Mouse (Mus musculus) gastrocnemius, postnatal 10 days (tissue): ENCODE results near the gene Hist1h2bh. TPM values are rescaled to one million over a fixed set of nuclear protein-coding genes. Genes with fewer than 3 reads are reported as not detected.

Experiments used
- DNase-seq: peaks from one replicate; pipeline ENCODE4 v3.0.0; 2021; ENCODE audit warnings: mixed read lengths
- microRNA-seq, 2 experiments: library from miRNA; unstranded; fragments of <30 nt; microRNA quantifications; one replicate each; pipeline ENCODE4 v1.2.0; 2021
- total RNA-seq, 2 experiments: library from RNA; stranded (reverse); gene quantifications; 2 replicates each; pipeline ENCODE4 v1.2.3; 2021

The Hist1h2bh gene
- total RNA-seq, 2 experiments from 2014 or later: 11.8 to 13.3 TPM

DNA sequence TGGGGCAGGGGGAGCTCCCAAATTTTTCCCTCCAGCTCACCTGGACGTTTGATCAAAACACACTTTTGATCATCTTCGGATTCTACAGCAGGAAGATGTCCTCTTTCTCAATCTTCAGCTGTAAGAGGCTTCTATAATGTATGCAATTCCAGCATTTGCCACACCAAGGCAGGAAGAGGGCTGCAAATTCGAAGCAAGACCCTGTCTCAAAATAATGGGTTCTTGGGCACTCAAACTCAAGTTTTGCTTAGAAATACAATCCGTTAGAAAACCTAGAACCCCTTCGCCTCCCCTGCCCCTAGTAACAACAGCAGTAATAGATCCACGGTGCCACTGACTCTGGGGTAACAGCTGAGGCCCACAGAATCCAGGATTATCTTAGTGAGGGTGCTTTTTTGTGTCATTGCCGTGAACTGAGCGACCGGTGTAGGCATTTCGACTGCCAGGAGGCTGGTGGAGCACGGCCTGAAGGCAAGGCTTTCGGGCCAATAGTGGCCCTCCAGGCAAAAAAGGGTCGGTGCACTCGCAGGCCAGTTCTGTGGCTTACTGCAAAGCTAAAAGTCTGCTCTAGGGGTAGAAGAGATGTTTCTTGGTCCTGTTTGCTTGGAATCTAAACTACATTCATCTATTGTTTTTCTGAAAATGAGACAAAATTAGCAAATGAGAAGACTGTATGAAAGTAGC is 37.4 kb downstream of the Hist1h2bh start:
- no peak for DNase-seq

DNA sequence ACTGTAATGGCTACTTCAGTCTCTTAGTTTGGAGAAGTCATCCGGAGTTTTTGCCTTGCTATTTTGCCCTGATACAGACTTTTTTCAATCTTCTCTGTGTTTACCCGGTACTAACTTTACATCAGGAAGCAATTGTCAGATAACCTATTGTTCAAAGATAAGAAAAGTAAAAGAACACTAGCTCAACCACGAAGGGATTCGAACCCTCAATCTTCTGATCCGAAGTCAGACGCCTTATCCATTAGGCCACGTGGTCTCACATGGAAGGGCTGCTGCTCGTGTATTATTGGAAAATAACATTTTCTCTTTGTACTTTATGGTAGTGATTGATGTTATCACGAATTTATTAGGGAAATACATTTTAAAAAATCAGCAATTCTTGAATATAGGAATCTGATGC is 39.4 kb downstream of the Hist1h2bh start:
- DNase-seq: no peak

GRCm38 (mm10) chr13:23502916-23503315 is 40.3 kb downstream of the Hist1h2bh start:
- DNase-seq: no peak

GRCm38 (mm10) chr13:23502031-23502567 is 41.1 kb downstream of the Hist1h2bh start:
- DNase-seq: no peak

DNA sequence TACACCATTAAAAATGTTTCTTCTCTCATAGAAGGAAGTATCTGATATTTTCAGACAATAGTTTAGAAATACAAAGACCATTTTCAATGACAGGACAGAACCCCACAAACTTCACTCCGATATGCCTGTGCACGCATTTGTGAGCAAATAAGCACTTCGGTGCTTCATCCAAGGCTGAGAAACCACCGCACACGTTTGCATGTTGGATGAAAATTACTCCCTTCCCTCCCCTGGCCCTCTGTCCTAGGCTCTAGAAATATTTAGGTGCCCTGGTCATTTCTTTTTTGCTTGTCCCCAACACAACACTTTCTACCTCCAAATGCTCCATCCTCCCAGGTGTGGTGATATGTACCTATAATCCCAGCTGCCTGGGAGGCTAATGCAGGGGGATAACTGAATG is 41.7 kb downstream of the Hist1h2bh start:
- DNase-seq: no peak

DNA sequence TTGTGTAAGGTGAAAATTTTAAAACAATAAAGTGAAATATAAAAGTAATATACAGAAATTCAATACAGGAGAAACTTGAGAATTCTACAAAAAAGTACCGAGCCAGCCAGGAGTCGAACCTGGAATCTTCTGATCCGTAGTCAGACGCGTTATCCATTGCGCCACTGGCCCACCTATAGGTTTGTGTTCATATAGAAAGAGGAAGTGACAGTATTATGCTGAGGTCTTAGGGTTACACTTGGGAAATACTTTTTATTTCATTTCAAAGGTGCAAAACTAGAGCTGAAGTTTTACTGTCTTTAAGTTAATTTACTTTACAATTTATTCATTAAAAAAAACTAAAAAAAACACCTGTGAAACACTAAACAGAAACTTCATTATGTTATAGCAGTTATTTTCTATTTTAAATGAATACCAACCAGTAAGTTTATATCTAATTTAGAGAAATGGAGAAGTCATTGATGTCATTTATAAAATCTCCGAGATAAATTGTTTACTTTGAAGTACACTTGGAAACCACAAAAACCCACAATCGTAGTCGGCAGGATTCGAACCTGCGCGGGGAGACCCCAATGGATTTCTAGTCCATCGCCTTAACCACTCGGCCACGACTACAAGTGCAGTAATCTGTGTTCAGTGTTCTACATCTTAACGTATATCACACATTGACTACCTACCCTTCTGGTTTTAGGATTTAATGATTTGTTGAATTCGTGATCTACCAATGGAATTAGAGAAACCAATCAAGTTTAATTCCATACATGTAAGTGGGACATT is 42.6 kb downstream of the Hist1h2bh start:
- no peak for DNase-seq

DNA sequence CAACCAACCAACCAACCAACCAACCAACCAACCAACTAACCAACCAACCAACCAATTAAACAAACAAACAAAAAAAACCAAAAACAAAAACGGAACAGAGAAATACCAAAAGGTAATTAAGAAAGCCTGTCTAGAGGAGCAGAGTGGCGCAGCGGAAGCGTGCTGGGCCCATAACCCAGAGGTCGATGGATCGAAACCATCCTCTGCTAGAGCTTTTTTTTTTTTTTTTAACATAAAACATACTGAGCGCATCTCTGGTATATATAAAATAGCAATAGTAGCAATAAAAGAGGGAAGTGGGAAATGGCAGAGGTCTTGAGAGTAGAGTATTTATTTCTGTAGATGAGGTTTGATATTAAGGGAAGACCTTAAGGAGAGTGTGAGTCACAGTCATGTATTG is 43.2 kb downstream of the Hist1h2bh start:
- DNase-seq: no peak

DNA sequence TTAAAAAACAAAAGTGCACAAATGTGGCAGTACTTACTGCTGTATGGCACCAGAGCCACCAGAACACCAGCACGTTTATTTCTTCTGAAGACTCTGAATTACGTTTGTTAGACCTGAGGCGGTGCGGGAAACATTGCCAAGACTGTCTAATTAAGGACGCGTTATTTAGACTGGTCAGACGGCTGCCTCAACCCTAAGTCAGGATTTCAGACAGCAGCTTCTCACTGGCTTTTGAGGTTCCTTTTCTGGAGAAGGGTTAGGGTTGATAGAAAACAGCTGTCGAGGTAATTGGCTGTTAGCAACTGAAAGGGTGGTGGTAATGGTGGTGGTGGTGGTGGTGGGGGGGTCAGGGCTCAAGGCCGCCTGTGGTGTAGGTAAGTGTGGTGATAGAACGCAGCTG is 44.5 kb downstream of the Hist1h2bh start:
- DNase-seq: no peak

GRCm38 (mm10) chr13:23497656-23498321 is 45.4 kb downstream of the Hist1h2bh start:
- DNase-seq: no peak

DNA sequence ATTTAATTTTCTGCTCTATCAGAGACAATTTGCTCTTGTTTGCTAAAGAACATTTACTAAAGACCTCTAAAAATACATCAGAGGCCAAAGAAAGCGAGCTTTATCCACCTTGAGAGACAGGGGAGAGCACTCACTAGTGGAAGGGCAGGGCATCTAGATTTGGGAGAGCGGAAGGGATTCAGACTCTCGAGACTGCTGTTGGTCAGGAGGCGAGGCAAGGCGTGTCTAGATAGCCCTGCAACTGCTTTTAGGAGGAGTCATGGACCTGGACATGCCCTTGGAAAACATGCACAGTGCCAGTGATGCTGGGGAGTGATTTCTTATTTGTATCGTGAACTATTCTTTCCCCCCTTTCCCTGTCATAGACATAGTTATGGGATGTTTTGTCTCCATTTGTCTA is 47.7 kb downstream of the Hist1h2bh start:
- no peak for DNase-seq

DNA sequence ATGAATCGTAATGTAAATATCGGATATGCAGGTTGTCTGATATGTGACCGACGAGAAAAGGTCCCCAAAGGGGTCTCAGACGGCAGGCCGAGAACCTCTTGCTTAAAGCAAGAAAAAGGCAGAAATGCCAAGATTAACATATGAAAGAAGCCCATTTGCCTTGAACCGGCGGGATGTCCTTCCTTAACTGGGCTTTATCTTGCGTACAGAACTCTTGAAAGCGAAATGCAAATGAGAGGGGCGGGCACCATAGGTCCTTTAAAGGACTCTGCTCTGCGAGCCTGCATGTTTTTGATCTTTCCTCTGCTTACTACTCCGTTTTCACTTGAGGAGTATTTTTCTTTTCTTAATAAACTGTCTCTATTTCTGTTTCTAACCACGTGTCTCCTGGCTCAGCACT is 51.2 kb downstream of the Hist1h2bh start:
- no peak for DNase-seq

Small RNA genes lying within 50 kb of the gene (microRNA-seq; reads per million reads assigned to microRNA genes)
- gene Gm44297: 0 reads per million in 2 experiments
- gene Gm44359: 0 reads per million in 2 experiments
- 0 reads per million in 2 experiments for gene Gm44394
- 0 to 0.64 reads per million in 2 experiments for gene n-TStga1

Other genes with a start within 250 kb of the Hist1h2bh start
- gene Zfp322a, start 174.2 kb downstream of the Hist1h2bh start, total RNA-seq: 10 to 100 TPM; 13.2 to 20.8 TPM
- 1 to 10 TPM; 4.8 to 5.3 TPM for gene Abt1, start 119.5 kb downstream of the Hist1h2bh start, total RNA-seq
- not detected for gene Btn1a1, start 77.5 kb downstream of the Hist1h2bh start, total RNA-seq
- under 1 TPM in 1 of 2 experiments, not detected in 1; 0.11 TPM for gene Btn2a2, start 54.5 kb downstream of the Hist1h2bh start, total RNA-seq
- gene Hist1h4h, start 12.3 kb downstream of the Hist1h2bh start, total RNA-seq: 100 to 1,000 TPM; 473 to 507 TPM
- gene Hist1h2af, start 9.5 kb downstream of the Hist1h2bh start, total RNA-seq: 100 to 1,000 TPM; 189 to 190 TPM
- gene Hist1h3g, start 8.0 kb downstream of the Hist1h2bh start, total RNA-seq: 10 to 100 TPM; 58.4 to 59.9 TPM
- 10 to 100 TPM; 53.8 to 66.7 TPM for gene Hist1h3f, start 660 bp upstream of the Hist1h2bh start, total RNA-seq
- 100 to 1,000 TPM; 285 to 328 TPM for gene Hist1h4f, start 8.3 kb upstream of the Hist1h2bh start, total RNA-seq
- gene Hist1h1d, start 9.9 kb upstream of the Hist1h2bh start, total RNA-seq: 10 to 100 TPM; 17.8 to 19.5 TPM
- 100 to 1,000 TPM; 121 to 135 TPM for gene Hist1h3e, start 19.0 kb upstream of the Hist1h2bh start, total RNA-seq
- 10 to 100 TPM; 34.2 to 37.9 TPM for gene Hist1h2ae, start 27.8 kb upstream of the Hist1h2bh start, total RNA-seq
- gene Hist1h2bg, start 28.0 kb upstream of the Hist1h2bh start, total RNA-seq: 100 to 1,000 TPM; 245 to 257 TPM
- gene Hist1h2bf, start 30.8 kb upstream of the Hist1h2bh start, total RNA-seq: 100 to 1,000 TPM; 121 to 140 TPM
- 10 to 100 TPM; 16.0 to 20.6 TPM for gene Hist1h2ad, start 31.0 kb upstream of the Hist1h2bh start, total RNA-seq
- 10 to 100 TPM; 25.8 to 30.6 TPM for gene Hist1h3d, start 32.4 kb upstream of the Hist1h2bh start, total RNA-seq
- 100 to 1,000 TPM; 165 to 171 TPM for gene Hist1h4d, start 38.2 kb upstream of the Hist1h2bh start, total RNA-seq
- 10 to 100 TPM; 36.6 to 38.0 TPM for gene Hist1h2be, start 77.7 kb upstream of the Hist1h2bh start, total RNA-seq
- gene Hist1h1e, start 79.2 kb upstream of the Hist1h2bh start, total RNA-seq: 100 to 1,000 TPM; 182 to 186 TPM
- 1 to 10 TPM; 6.3 to 6.7 TPM for gene Hist1h2ac, start 140.6 kb upstream of the Hist1h2bh start, total RNA-seq
- 10 to 100 TPM; 87.0 to 92.4 TPM for gene Hist1h2bc, start 140.8 kb upstream of the Hist1h2bh start, total RNA-seq
- gene Hist1h1t, start 152.4 kb upstream of the Hist1h2bh start, total RNA-seq: under 1 TPM; 0.59 to 0.63 TPM
- gene Hist1h4c, start 155.1 kb upstream of the Hist1h2bh start, total RNA-seq: 100 to 1,000 TPM; 153 to 157 TPM
- 1 to 10 TPM; 8.1 to 9.5 TPM for gene Hfe, start 167.5 kb upstream of the Hist1h2bh start, total RNA-seq
- 100 to 1,000 TPM; 361 to 459 TPM for gene Hist1h1c, start 195.4 kb upstream of the Hist1h2bh start, total RNA-seq
- gene Hist1h3c, start 202.2 kb upstream of the Hist1h2bh start, total RNA-seq: 10 to 100 TPM; 86.2 to 86.5 TPM
- gene Hist1h2bb, start 203.3 kb upstream of the Hist1h2bh start, total RNA-seq: 100 to 1,000 TPM; 106 to 125 TPM
- 100 to 1,000 TPM; 187 to 217 TPM for gene Hist1h2ab, start 207.7 kb upstream of the Hist1h2bh start, total RNA-seq
- 100 to 1,000 TPM; 213 to 261 TPM for gene Hist1h3b, start 208.9 kb upstream of the Hist1h2bh start, total RNA-seq
- gene Hist1h4b, start 213.6 kb upstream of the Hist1h2bh start, total RNA-seq: 100 to 1,000 TPM; 131 to 149 TPM
- gene Hist1h4a, start 217.8 kb upstream of the Hist1h2bh start, total RNA-seq: 100 to 1,000 TPM; 140 to 160 TPM
- gene Hist1h3a, start 219.0 kb upstream of the Hist1h2bh start, total RNA-seq: 100 to 1,000 TPM; 159 to 176 TPM
- gene Hist1h1a, start 220.3 kb upstream of the Hist1h2bh start, total RNA-seq: 100 to 1,000 TPM; 124 to 147 TPM
- not detected for gene Trim38, start 226.5 kb upstream of the Hist1h2bh start, total RNA-seq